Mouse (Mus musculus): Measurements from ENCODE around the gene P4ha3. TPM values are rescaled to one million over a fixed set of nuclear protein-coding genes. Genes with fewer than 3 reads are reported as not detected.
A peak's percentile ranks its signal among the peaks of the same experiment; 100 is the strongest.

The P4ha3 gene
- polyA plus RNA-seq, 1 experiment from 2014 or later = 0.81 TPM

DNA sequence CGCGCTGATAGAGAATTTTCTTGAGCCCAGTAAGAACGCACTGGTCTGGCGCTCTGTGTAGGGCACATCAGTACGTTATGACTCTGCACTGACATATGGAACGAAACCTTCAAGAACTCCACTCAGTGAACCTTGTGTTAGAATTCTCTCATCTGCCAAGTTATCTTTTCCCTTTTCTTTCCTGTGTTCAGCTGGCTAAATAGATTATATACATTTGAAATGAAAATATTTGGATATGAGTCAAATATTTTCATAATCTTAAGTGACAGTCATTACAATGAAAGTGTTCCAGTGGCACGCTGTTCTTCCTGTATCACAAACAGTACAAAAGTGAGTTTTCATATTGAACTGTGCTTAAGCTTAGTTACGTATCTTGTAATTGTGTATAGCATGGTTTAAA is 13.0 kb upstream of the P4ha3 start:
- ATAC-seq (ENCODE audit: low read depth) = no peak
- Histone ChIP-seq H3K9ac (ENCODE audit: low read depth, low read length) (no peak overlapping the region), H3K4me3 (ENCODE audit: low read depth, low read length) (no peak overlapping the region), H3K27ac (ENCODE audit: low read length) (no peak overlapping the region), H3K36me3 (ENCODE audit: control insufficient read depth, insufficient read depth) (no peaks in the 10 kb centered on the region), H3K4me2 (ENCODE audit: low read depth, low read length) (no peak overlapping the region), H3K4me1 (ENCODE audit: control insufficient read depth, low read depth, low read length) (no peaks in the 10 kb centered on the region), H3K9me3 (replicated peaks; ENCODE audit: control insufficient read depth, low read length) (no peaks in the 10 kb centered on the region), H3K27me3 (ENCODE audit: control insufficient read depth, insufficient read depth, low read depth, low read length) (no peaks in the 10 kb centered on the region)
- WGBS (ENCODE audit: insufficient replicate concordance) = 87% methylated on average over 8 of the region's 8 CpGs

DNA sequence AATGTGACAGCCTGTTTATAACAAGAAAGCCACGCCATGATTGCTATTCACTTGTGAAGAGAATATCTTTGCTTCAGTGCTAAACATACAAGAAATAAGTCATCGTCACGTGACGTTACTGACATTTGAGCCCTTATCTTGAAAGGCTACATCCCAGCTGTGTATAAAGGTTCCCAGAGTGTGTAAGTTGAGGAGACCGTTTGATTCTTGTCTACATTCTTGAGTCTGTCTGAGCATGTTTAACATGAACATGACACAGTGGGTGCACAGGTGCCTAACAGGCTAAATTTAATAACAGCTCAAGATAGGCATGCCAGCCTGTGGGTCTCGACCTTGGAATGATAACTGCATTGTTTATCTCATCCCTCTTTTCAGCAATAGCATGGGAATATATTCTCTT is 10.8 kb upstream of the P4ha3 start:
- Histone ChIP-seq H3K27me3 (ENCODE audit: control insufficient read depth, insufficient read depth, low read depth, low read length) (no peaks in the 10 kb centered on the region), H3K36me3 (ENCODE audit: control insufficient read depth, insufficient read depth) (no peaks in the 10 kb centered on the region), H3K9ac (ENCODE audit: low read depth, low read length) (no peak overlapping the region), H3K4me3 (ENCODE audit: low read depth, low read length) (no peak overlapping the region), H3K4me2 (ENCODE audit: low read depth, low read length) (no peak overlapping the region), H3K27ac (ENCODE audit: low read length) (no peak overlapping the region), H3K4me1 (ENCODE audit: control insufficient read depth, low read depth, low read length) (no peaks in the 10 kb centered on the region), H3K9me3 (replicated peaks; ENCODE audit: control insufficient read depth, low read length) (no peaks in the 10 kb centered on the region)
- WGBS (ENCODE audit: insufficient replicate concordance) = 47% methylated on average over 6 of the region's 6 CpGs
- ATAC-seq (ENCODE audit: low read depth) = no peak

- Histone ChIP-seq H3K27ac (ENCODE audit: low read length) (no peak overlapping the region), H3K4me1 (ENCODE audit: control insufficient read depth, low read depth, low read length) (no peaks in the 10 kb centered on the region), H3K9me3 (replicated peaks; ENCODE audit: control insufficient read depth, low read length) (no peaks in the 10 kb centered on the region), H3K4me3 (ENCODE audit: low read depth, low read length) (no peak overlapping the region), H3K4me2 (ENCODE audit: low read depth, low read length) (no peak overlapping the region), H3K9ac (ENCODE audit: low read depth, low read length) (no peak overlapping the region), H3K27me3 (ENCODE audit: control insufficient read depth, insufficient read depth, low read depth, low read length) (no peaks in the 10 kb centered on the region; the same call in 1 of the 2 replicates), H3K36me3 (ENCODE audit: control insufficient read depth, insufficient read depth) (no peaks in the 10 kb centered on the region)
- WGBS (ENCODE audit: insufficient replicate concordance) = 36% methylated on average over 2 of the region's 2 CpGs
- ATAC-seq (ENCODE audit: low read depth) = no peak
These were observed 8.9 kb upstream of the P4ha3 start for GRCm38 (mm10) chr7:100276397-100276796.

- no peak overlapping the region for H3K27ac ChIP-seq (ENCODE audit: low read length)
- peaks cover 14% of the 10 kb centered on the region for H3K27me3 ChIP-seq (ENCODE audit: control insufficient read depth, insufficient read depth, low read depth, low read length)
- no peak for ATAC-seq (ENCODE audit: low read depth)
- no peak overlapping the region for H3K4me2 ChIP-seq (ENCODE audit: low read depth, low read length)
- H3K9me3 ChIP-seq (replicated peaks; ENCODE audit: control insufficient read depth, low read length) = no peaks in the 10 kb centered on the region
- H3K4me1 ChIP-seq (ENCODE audit: control insufficient read depth, low read depth, low read length) = no peaks in the 10 kb centered on the region
- H3K36me3 ChIP-seq (ENCODE audit: control insufficient read depth, insufficient read depth) = no peaks in the 10 kb centered on the region
- H3K4me3 ChIP-seq (ENCODE audit: low read depth, low read length) = no peak overlapping the region
- 0% methylated on average over 1 of the region's 1 CpGs for WGBS (ENCODE audit: insufficient replicate concordance)
- H3K9ac ChIP-seq (ENCODE audit: low read depth, low read length) = no peak overlapping the region
These were observed 5.5 kb upstream of the P4ha3 start for GRCm38 (mm10) chr7:100279803-100280202.

- Histone ChIP-seq H3K9me3 (replicated peaks; ENCODE audit: control insufficient read depth, low read length) (no peaks in the 10 kb centered on the region), H3K36me3 (ENCODE audit: control insufficient read depth, insufficient read depth) (no peaks in the 10 kb centered on the region), H3K27me3 (ENCODE audit: control insufficient read depth, insufficient read depth, low read depth, low read length) (peaks cover 32% of the 10 kb centered on the region), H3K27ac (ENCODE audit: low read length) (no peak overlapping the region), H3K4me1 (ENCODE audit: control insufficient read depth, low read depth, low read length) (no peaks in the 10 kb centered on the region; the same call in 1 of the 2 replicates), H3K9ac (ENCODE audit: low read depth, low read length) (no peak overlapping the region), H3K4me2 (ENCODE audit: low read depth, low read length) (no peak overlapping the region), H3K4me3 (ENCODE audit: low read depth, low read length) (no peak overlapping the region)
- ATAC-seq (ENCODE audit: low read depth) = no peak
- WGBS (ENCODE audit: insufficient replicate concordance) = 48% methylated on average over 3 of the region's 3 CpGs
These were observed 3.7 kb upstream of the P4ha3 start for GRCm38 (mm10) chr7:100281596-100281995.

DNA sequence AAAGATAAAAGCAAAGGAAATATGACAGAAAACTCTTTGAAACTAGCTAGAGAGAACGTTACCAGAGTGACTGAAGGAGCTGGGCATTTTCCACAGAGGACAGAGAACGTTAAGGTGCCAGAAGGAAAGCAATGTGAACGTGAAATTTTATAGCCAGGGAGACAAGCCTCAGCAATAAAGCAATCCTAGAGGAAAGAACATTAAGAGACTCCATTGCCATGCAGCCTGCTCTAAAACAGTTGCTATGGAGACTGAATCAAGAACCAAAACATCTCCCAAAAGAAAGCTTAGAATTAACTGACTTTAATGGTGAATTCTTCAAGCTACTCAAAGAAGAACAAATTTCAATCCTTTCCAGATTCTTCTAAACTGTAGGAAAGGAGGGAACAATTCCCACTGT is 2.0 kb upstream of the P4ha3 start:
- no peak overlapping the region for H3K4me2 ChIP-seq (ENCODE audit: low read depth, low read length)
- WGBS (ENCODE audit: insufficient replicate concordance) = 34% methylated on average over 3 of the region's 3 CpGs
- no peak overlapping the region for H3K9ac ChIP-seq (ENCODE audit: low read depth, low read length)
- H3K4me3 ChIP-seq (ENCODE audit: low read depth, low read length) = no peak overlapping the region
- no peaks in the 10 kb centered on the region; the same call in none of the 2 replicates for H3K4me1 ChIP-seq (ENCODE audit: control insufficient read depth, low read depth, low read length)
- H3K36me3 ChIP-seq (ENCODE audit: control insufficient read depth, insufficient read depth) = no peaks in the 10 kb centered on the region
- no peak overlapping the region for H3K27ac ChIP-seq (ENCODE audit: low read length)
- H3K9me3 ChIP-seq (replicated peaks; ENCODE audit: control insufficient read depth, low read length) = no peaks in the 10 kb centered on the region
- ATAC-seq (ENCODE audit: low read depth) = no peak
- H3K27me3 ChIP-seq (ENCODE audit: control insufficient read depth, insufficient read depth, low read depth, low read length) = peaks cover 45% of the 10 kb centered on the region

GRCm38 (mm10) chr7:100287748-100288578 is 2.6 kb downstream of the P4ha3 start:
- H3K36me3 ChIP-seq (ENCODE audit: control insufficient read depth, insufficient read depth) = no peaks in the 10 kb centered on the region
- 39% methylated on average over 7 of the region's 7 CpGs for WGBS (ENCODE audit: insufficient replicate concordance)
- 0 out of 2 replicates have a peak overlapping the region, but pooled peaks have one; percentile 7 for H3K4me3 ChIP-seq (ENCODE audit: low read depth, low read length)
- peak overlapping the region; percentile 40 for H3K4me2 ChIP-seq (ENCODE audit: low read depth, low read length)
- peak; percentile 74 for ATAC-seq (ENCODE audit: low read depth)
- H3K27ac ChIP-seq (ENCODE audit: low read length) = peak overlapping the region; percentile 36; the same call in 1 of the 2 replicates
- H3K4me1 ChIP-seq (ENCODE audit: control insufficient read depth, low read depth, low read length) = no peaks in the 10 kb centered on the region; the same call in none of the 2 replicates
- H3K27me3 ChIP-seq (ENCODE audit: control insufficient read depth, insufficient read depth, low read depth, low read length) = peaks cover 48% of the 10 kb centered on the region
- H3K9me3 ChIP-seq (replicated peaks; ENCODE audit: control insufficient read depth, low read length) = no peaks in the 10 kb centered on the region
- no peak overlapping the region for H3K9ac ChIP-seq (ENCODE audit: low read depth, low read length)

DNA sequence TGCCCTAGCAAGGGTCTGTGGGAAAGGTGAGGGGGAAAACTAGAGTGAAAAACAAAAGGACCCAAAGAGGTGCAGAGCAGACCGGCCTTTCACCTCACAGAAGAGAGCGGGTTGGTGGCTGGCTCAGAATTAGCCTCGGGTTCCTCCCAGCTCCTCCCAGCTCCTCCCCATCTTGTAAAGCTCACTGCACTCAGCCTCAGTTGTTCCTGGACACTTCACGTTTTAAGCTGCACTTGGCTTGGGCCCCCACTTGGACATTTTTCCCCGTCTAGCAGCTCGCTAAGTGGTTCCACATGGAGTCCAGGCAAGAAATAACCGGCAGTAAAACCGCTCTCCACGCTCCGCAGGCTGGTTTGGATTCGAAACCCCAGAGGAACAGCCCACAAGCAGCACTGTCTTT is 3.3 kb downstream of the P4ha3 start:
- Histone ChIP-seq H3K27me3 (ENCODE audit: control insufficient read depth, insufficient read depth, low read depth, low read length) (peaks cover 48% of the 10 kb centered on the region), H3K36me3 (ENCODE audit: control insufficient read depth, insufficient read depth) (no peaks in the 10 kb centered on the region), H3K9ac (ENCODE audit: low read depth, low read length) (no peak overlapping the region), H3K4me3 (ENCODE audit: low read depth, low read length) (0 out of 2 replicates have a peak overlapping the region, but pooled peaks have one; percentile 7), H3K4me1 (ENCODE audit: control insufficient read depth, low read depth, low read length) (no peaks in the 10 kb centered on the region; the same call in none of the 2 replicates), H3K27ac (ENCODE audit: low read length) (peak overlapping the region; percentile 36; the same call in 1 of the 2 replicates), H3K9me3 (replicated peaks; ENCODE audit: control insufficient read depth, low read length) (no peaks in the 10 kb centered on the region), H3K4me2 (ENCODE audit: low read depth, low read length) (peak overlapping the region; percentile 40)
- WGBS (ENCODE audit: insufficient replicate concordance) = 40% methylated on average over 11 of the region's 11 CpGs
- ATAC-seq (ENCODE audit: low read depth) = peak; percentile 13; the same call in 1 of the 2 replicates

- no peaks in the 10 kb centered on the region for H3K9me3 ChIP-seq (replicated peaks; ENCODE audit: control insufficient read depth, low read length)
- H3K4me3 ChIP-seq (ENCODE audit: low read depth, low read length) = no peak overlapping the region
- no peaks in the 10 kb centered on the region for H3K36me3 ChIP-seq (ENCODE audit: control insufficient read depth, insufficient read depth)
- H3K9ac ChIP-seq (ENCODE audit: low read depth, low read length) = no peak overlapping the region
- 68% methylated on average over 8 of the region's 8 CpGs for WGBS (ENCODE audit: insufficient replicate concordance)
- no peaks in the 10 kb centered on the region for H3K4me1 ChIP-seq (ENCODE audit: control insufficient read depth, low read depth, low read length)
- no peak overlapping the region for H3K27ac ChIP-seq (ENCODE audit: low read length)
- H3K4me2 ChIP-seq (ENCODE audit: low read depth, low read length) = no peak overlapping the region
- no peak for ATAC-seq (ENCODE audit: low read depth)
- peaks cover 4% of the 10 kb centered on the region for H3K27me3 ChIP-seq (ENCODE audit: control insufficient read depth, insufficient read depth, low read depth, low read length)
These were observed 8.2 kb downstream of the P4ha3 start for GRCm38 (mm10) chr7:100293546-100293945.

Data from liver, embryonic 16.5 days (tissue).